Mouse (Mus musculus): ENCODE results near the gene Efcab1. TPM values are rescaled to one million over a fixed set of nuclear protein-coding genes. Genes with fewer than 3 reads are reported as not detected.

The Efcab1 gene
- polyA plus RNA-seq, 1 experiment from 2014 or later: 1.2 TPM

GRCm38 (mm10) chr16:14979228-14979627 is 72.8 kb downstream of the Efcab1 start:
- ATAC-seq (replicated peaks; ENCODE audit: low FRiP score) (no peak), DNase-seq (ENCODE audit: low spot score) (no peak)
- no peaks in the 10 kb centered on the region for H3K9me3 ChIP-seq (ENCODE audit: control insufficient read depth, low read length)

GRCm38 (mm10) chr16:14989614-14990268 is 83.3 kb downstream of the Efcab1 start:
- Histone ChIP-seq H3K36me3 (ENCODE audit: control insufficient read depth, insufficient read depth, low read length) (no peaks in the 10 kb centered on the region), H3K4me1 (replicated peaks; ENCODE audit: control insufficient read depth, insufficient read depth, low read length) (no peaks in the 10 kb centered on the region), H3K9me3 (ENCODE audit: control insufficient read depth, low read length) (no peaks in the 10 kb centered on the region), H3K27me3 (replicated peaks; ENCODE audit: control insufficient read depth, insufficient read depth, low read length) (no peaks in the 10 kb centered on the region), H3K4me2 (no peak overlapping the region), H3K4me3 (ENCODE audit: low read depth, low read length) (no peak overlapping the region), H3K27ac (ENCODE audit: low read depth, low read length) (no peak overlapping the region), H3K9ac (ENCODE audit: low read depth, low read length) (no peak overlapping the region)
- ATAC-seq (replicated peaks; ENCODE audit: low FRiP score) (no peak), DNase-seq (ENCODE audit: low spot score) (no peak)
- WGBS: 69% methylated on average over 6 of the region's 6 CpGs

More at GRCm38 (mm10) chr16:14979228-14979627, 72.8 kb downstream of the Efcab1 start:
- H3K4me3 ChIP-seq (ENCODE audit: low read depth, low read length): no peak overlapping the region
- H3K4me2 ChIP-seq: no peak overlapping the region
- no peak overlapping the region for H3K9ac ChIP-seq (ENCODE audit: low read depth, low read length)
- WGBS: 91% methylated on average over 2 of the region's 2 CpGs
- H3K27ac ChIP-seq (ENCODE audit: low read depth, low read length): no peak overlapping the region
- H3K4me1 ChIP-seq (replicated peaks; ENCODE audit: control insufficient read depth, insufficient read depth, low read length): no peaks in the 10 kb centered on the region
- no peaks in the 10 kb centered on the region for H3K36me3 ChIP-seq (ENCODE audit: control insufficient read depth, insufficient read depth, low read length)
- no peaks in the 10 kb centered on the region for H3K27me3 ChIP-seq (replicated peaks; ENCODE audit: control insufficient read depth, insufficient read depth, low read length)

- H3K27ac ChIP-seq (ENCODE audit: low read depth, low read length): no peak overlapping the region
- H3K27me3 ChIP-seq (replicated peaks; ENCODE audit: control insufficient read depth, insufficient read depth, low read length): no peaks in the 10 kb centered on the region
- DNase-seq (ENCODE audit: low spot score): no peak
- no peaks in the 10 kb centered on the region for H3K36me3 ChIP-seq (ENCODE audit: control insufficient read depth, insufficient read depth, low read length)
- H3K4me2 ChIP-seq: no peak overlapping the region
- no peaks in the 10 kb centered on the region for H3K9me3 ChIP-seq (ENCODE audit: control insufficient read depth, low read length)
- WGBS: 73% methylated on average over 3 of the region's 3 CpGs
- H3K4me1 ChIP-seq (replicated peaks; ENCODE audit: control insufficient read depth, insufficient read depth, low read length): no peaks in the 10 kb centered on the region
- no peak overlapping the region for H3K4me3 ChIP-seq (ENCODE audit: low read depth, low read length)
- no peak overlapping the region for H3K9ac ChIP-seq (ENCODE audit: low read depth, low read length)
- ATAC-seq (replicated peaks; ENCODE audit: low FRiP score): no peak
Measured at GRCm38 (mm10) chr16:14991001-14991400, 84.6 kb downstream of the Efcab1 start.

DNA sequence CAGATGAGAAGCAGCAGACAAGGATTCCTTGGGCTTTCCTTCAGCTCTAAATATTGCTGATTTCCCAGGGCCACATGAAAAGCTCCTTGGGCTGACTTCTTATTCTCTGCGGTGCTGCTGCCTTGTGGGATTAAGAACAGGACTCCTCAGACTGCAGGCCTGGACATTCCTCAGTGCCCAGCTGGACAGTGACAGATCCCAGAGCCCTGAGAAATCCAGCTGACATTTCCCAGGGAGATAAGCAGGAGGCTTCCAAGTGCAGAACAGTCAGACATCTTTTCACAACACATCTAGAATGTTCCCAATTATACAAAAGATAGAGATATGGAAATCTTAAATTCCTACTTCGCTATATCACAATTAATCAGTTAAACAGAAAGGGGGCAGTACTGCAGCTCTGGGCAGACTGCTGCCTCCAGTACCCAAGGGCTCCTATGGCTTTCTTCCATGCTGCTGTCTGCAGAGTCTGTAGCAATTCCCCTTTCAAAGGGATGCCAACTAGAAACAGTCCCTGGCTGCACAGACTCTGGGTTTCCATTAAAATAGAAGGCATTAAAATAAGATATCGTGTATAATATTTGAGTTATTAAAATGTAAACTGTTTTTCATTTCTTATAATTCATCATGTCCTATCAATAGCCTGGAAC is 86.2 kb downstream of the Efcab1 start:
- H3K4me2 ChIP-seq: no peak overlapping the region
- no peaks in the 10 kb centered on the region for H3K36me3 ChIP-seq (ENCODE audit: control insufficient read depth, insufficient read depth, low read length)
- no peaks in the 10 kb centered on the region for H3K27me3 ChIP-seq (replicated peaks; ENCODE audit: control insufficient read depth, insufficient read depth, low read length)
- 49% methylated on average over 3 of the region's 3 CpGs for WGBS
- H3K9me3 ChIP-seq (ENCODE audit: control insufficient read depth, low read length): no peaks in the 10 kb centered on the region
- H3K9ac ChIP-seq (ENCODE audit: low read depth, low read length): no peak overlapping the region
- H3K4me3 ChIP-seq (ENCODE audit: low read depth, low read length): no peak overlapping the region
- DNase-seq (ENCODE audit: low spot score) (no peak), ATAC-seq (replicated peaks; ENCODE audit: low FRiP score) (0 out of 2 replicates have a peak, but pooled peaks have one; percentile 43)
- no peaks in the 10 kb centered on the region for H3K4me1 ChIP-seq (replicated peaks; ENCODE audit: control insufficient read depth, insufficient read depth, low read length)
- no peak overlapping the region for H3K27ac ChIP-seq (ENCODE audit: low read depth, low read length)

- DNase-seq (ENCODE audit: low spot score) (no peak), ATAC-seq (replicated peaks; ENCODE audit: low FRiP score) (no peak)
- no peaks in the 10 kb centered on the region for H3K36me3 ChIP-seq (ENCODE audit: control insufficient read depth, insufficient read depth, low read length)
- H3K4me1 ChIP-seq (replicated peaks; ENCODE audit: control insufficient read depth, insufficient read depth, low read length): no peaks in the 10 kb centered on the region
- H3K9me3 ChIP-seq (ENCODE audit: control insufficient read depth, low read length): no peaks in the 10 kb centered on the region
- H3K27ac ChIP-seq (ENCODE audit: low read depth, low read length): no peak overlapping the region
- 66% methylated on average over 2 of the region's 2 CpGs for WGBS
- H3K4me3 ChIP-seq (ENCODE audit: low read depth, low read length): no peak overlapping the region
- H3K9ac ChIP-seq (ENCODE audit: low read depth, low read length): no peak overlapping the region
- H3K27me3 ChIP-seq (replicated peaks; ENCODE audit: control insufficient read depth, insufficient read depth, low read length): no peaks in the 10 kb centered on the region
- H3K4me2 ChIP-seq: no peak overlapping the region
Measured at GRCm38 (mm10) chr16:15014724-15015123, 108.3 kb downstream of the Efcab1 start.
